Mouse (Mus musculus) G1E (cell line): Measurements from ENCODE around the gene Foxe1. TPM values are rescaled to one million over a fixed set of nuclear protein-coding genes. Genes with fewer than 3 reads are reported as not detected.

Experiments
- ATAC-seq: 2 replicates; pipeline ENCODE4 v1.8.0; 2016; ENCODE audit warnings: mild to moderate bottlenecking; ENCODE audit not compliant: insufficient number of reproducible peaks, poor library complexity, low FRiP score, severe bottlenecking; ENCODE audit errors: extremely low read depth
- DNase-seq: peaks from one replicate; pipeline ENCODE4 v3.0.0; 2012; ENCODE audit warnings: low spot score
- H3K27me3 ChIP-seq: 2 replicates; pipeline ENCODE4 v1.6.1; 2012; ENCODE audit warnings: mild to moderate bottlenecking, low read length, inconsistent platforms; ENCODE audit not compliant: insufficient read depth
- H3K36me3 ChIP-seq: replicated peaks from 2 replicates; pipeline ENCODE3; 2012; ENCODE audit warnings: mild to moderate bottlenecking, inconsistent platforms
- H3K4me1 ChIP-seq: 2 replicates; pipeline ENCODE4 v1.6.1; 2012; ENCODE audit warnings: low read depth, low read length, inconsistent platforms, mixed read lengths; ENCODE audit not compliant: insufficient read depth
- H3K4me3 ChIP-seq: 2 replicates; pipeline ENCODE4 v1.5.1; 2012; ENCODE audit warnings: low read depth, mild to moderate bottlenecking, inconsistent platforms, low read length, moderate library complexity, mixed read lengths
- H3K9me3 ChIP-seq: replicated peaks from 2 replicates; pipeline ENCODE4 v1.6.1; 2012; ENCODE audit warnings: inconsistent platforms
- CTCF ChIP-seq: IDR thresholded peaks from 2 replicates; pipeline ENCODE4 v1.5.1; 2012; ENCODE audit warnings: low read depth, low read length, inconsistent platforms, mixed read lengths
- GATA1 ChIP-seq: IDR thresholded peaks from 2 replicates; pipeline ENCODE4 v1.6.1; 2012; ENCODE audit warnings: borderline replicate concordance, low read length, inconsistent platforms, mixed read lengths
- GATA2 ChIP-seq: IDR thresholded peaks from 2 replicates; pipeline ENCODE4 v1.6.1; 2012; ENCODE audit warnings: low read depth, low read length, inconsistent platforms, borderline replicate concordance
- POLR2AphosphoS5 ChIP-seq: IDR thresholded peaks from 2 replicates; pipeline ENCODE4 v1.6.1; 2012; ENCODE audit warnings: low read depth, low read length, inconsistent platforms; ENCODE audit not compliant: insufficient replicate concordance
- TAL1 ChIP-seq: conservative IDR thresholded peaks from 2 replicates; pipeline ENCODE4 v1.6.1; 2012; ENCODE audit warnings: low read depth, low read length, inconsistent platforms, mixed read lengths
- polyA plus RNA-seq: library from polyadenylated mRNA; stranded (reverse); fragments of >175 nt; gene quantifications from 2 replicates; pipeline ENCODE4 v1.2.3, GENCODE M21; 2012
- total RNA-seq, 2 experiments: library from RNA; stranded (forward) in 1 of 2; stranded (reverse) in 1 of 2; fragments of 200-1000 nt in 1 of 2; fragments of >200 nt in 1 of 2; fragmentation: Nextera tagmentation in 1 of 2; gene quantifications; 2 replicates each; pipeline ENCODE4 v1.2.3; 2014 to 2017

The Foxe1 gene
- total and polyA plus RNA-seq, 3 experiments: not detected

DNA sequence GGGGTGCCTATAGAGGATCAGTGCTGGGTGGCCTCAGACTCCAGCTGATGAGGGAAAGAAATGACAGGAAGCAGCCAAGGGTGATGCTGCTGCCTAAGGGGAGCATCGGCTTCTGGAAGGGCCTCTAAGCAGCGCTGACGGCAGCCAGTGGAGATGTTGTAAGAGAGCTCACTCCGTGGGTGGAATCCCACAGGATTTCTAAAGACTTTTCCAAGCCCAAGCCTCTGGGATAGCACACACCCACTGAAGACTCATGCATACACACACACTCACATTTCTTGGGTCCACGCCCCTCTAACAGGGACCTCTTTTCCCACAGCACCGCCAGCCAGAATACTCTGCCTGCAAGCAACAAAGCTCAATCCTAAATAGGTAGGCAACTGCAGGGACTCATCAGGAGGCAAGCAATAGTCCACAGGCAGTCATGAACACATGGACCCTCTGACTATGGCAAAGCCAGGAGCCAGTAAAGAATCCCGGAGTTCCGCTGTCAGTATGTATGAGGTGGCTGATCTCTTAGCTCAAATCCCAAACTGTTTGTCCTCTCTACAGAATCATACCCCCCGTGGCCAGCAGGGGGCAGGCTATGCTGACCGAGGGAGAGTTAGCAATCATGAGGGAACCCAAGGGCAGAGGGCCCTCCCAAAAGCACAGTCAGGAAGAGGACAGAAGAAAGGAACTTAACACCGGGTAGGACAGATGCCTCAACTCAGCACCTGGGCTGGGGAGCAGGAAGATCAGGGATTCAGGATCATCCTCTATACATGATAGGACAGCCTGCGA is 13.1 kb downstream of the Foxe1 start:
- ATAC-seq (no peak), DNase-seq (peak; percentile 27)
- no peak overlapping the region for H3K4me3 ChIP-seq
- H3K27me3 ChIP-seq: peaks cover 11% of the 10 kb centered on the region
- H3K36me3 ChIP-seq: no peaks in the 10 kb centered on the region
- no peaks in the 10 kb centered on the region for H3K4me1 ChIP-seq
- H3K9me3 ChIP-seq: no peaks in the 10 kb centered on the region
- TF ChIP-seq GATA2 (no peak), CTCF (peak; percentile 61; the same call in 1 of the 2 replicates), POLR2AphosphoS5 (no peak), GATA1 (no peak), TAL1 (no peak)

DNA sequence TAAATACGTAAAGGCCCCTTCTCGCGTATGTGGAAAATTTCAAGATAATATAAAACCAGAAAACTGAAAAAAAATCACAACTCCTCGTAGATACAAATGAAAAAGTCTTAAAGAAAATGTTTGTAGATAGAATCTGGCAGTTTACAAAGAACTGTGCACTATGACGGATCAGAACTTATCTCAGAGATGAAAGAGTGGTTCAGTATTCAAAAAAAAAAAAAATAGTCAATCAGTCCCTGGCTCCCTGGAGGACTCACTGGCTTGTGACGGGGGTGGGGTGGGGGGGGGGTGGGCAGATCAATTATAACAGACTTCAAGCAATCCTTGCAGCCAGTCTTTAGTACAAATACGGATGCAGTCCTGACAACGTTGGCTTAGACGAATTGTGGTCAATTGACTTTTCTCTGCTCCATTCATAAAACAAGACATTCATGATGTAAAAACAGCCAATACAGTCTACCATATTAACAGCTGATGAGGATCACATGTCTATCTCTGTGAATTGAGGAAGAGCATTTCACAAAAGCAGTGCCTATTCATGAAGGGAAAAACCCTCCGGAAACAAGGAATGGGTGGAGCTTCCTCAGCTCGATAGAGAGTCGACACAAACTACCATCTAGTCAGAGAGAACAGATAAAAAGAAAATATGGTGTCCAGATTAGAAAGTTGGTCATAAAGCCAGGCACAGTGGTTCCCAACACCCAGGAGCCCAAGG is 16.3 kb downstream of the Foxe1 start:
- ATAC-seq (no peak), DNase-seq (no peak)

DNA sequence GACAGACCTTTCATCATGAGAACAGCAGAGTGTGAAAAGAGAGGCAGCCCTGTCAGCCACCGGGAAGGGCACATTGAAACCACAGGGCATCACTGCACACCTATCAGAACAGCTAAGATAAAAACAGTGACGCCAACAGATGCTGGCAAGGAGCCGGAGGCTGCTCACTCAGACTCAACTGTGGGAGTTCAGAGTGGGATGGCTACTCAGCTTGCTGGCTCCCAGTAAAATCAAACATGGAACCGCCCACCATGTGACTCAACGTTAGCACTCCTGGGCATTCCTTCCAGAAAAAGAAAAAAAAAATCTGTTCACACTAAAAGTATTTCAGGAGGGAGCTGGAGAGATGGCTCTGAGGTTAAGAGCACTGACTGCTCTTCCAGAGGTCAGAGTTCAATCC is 17.8 kb downstream of the Foxe1 start:
- no peaks in the 10 kb centered on the region for H3K4me1 ChIP-seq
- DNase-seq (no peak), ATAC-seq (no peak)
- TF ChIP-seq GATA1 (no peak), POLR2AphosphoS5 (no peak), TAL1 (no peak), CTCF (no peak)
- no peaks in the 10 kb centered on the region for H3K36me3 ChIP-seq
- H3K9me3 ChIP-seq: peaks cover 3% of the 10 kb centered on the region
- H3K4me3 ChIP-seq: no peak overlapping the region
- peaks cover 24% of the 10 kb centered on the region for H3K27me3 ChIP-seq

More for the DNA sequence above, 16.3 kb downstream of the Foxe1 start:
- Histone ChIP-seq H3K4me3 (no peak overlapping the region), H3K9me3 (peaks cover 3% of the 10 kb centered on the region), H3K36me3 (no peaks in the 10 kb centered on the region), H3K27me3 (peaks cover 12% of the 10 kb centered on the region), H3K4me1 (no peaks in the 10 kb centered on the region)
- TF ChIP-seq GATA2 (no peak), GATA1 (no peak), TAL1 (no peak)

DNA sequence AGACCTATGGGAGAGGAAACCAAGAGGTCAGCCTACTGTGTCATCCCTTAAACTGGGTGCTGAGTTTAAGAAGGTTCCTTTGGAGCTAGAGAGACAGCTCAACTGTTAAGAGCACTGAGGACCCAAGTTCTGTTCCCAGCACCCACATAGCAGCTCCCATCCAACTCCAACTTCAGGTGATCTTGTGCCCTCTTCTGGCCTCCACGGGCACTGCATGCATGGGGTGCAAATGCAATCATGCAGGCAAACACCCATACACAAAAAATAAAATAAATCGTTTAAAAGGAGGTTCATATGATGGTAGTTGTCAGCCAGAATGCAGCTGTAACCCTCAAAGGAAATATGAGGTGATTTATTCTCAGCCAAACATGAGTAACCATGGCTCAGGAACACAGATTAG is 21.0 kb downstream of the Foxe1 start:
- Histone ChIP-seq H3K36me3 (no peaks in the 10 kb centered on the region), H3K27me3 (peaks cover 36% of the 10 kb centered on the region), H3K4me3 (no peak overlapping the region), H3K9me3 (peaks cover 3% of the 10 kb centered on the region), H3K4me1 (no peaks in the 10 kb centered on the region; the same call in 1 of the 2 replicates)
- ATAC-seq: no peak
- DNase-seq: no peak
- no peak for TF ChIP-seq POLR2AphosphoS5
- no peak for TF ChIP-seq TAL1
- TF ChIP-seq GATA1: no peak
- TF ChIP-seq GATA2: no peak
- no peak for TF ChIP-seq CTCF

DNA sequence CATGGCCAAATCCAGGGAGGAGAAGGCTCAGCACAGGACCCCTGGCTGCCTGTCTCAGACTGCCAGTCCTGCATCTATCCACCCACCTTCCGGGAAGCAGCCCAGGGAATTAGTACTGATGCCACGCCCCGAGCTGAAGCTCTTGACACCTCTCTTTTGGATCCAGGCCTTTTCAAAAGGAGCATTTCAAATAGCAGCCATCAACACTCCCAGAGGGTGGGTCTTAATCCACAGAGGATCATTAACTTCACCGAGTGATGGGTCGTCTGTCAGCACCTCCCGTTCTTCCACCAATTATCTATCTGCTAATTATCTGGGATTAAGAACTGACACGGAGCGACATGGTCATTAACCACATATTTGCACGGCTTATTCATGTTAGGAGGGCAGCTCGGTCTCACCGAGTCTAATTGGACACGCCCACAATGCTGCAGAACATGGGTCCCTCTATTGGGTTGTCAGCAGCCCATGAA is 24.1 kb downstream of the Foxe1 start:
- Histone ChIP-seq H3K36me3 (no peaks in the 10 kb centered on the region), H3K27me3 (peaks cover 49% of the 10 kb centered on the region), H3K4me1 (peaks cover 3% of the 10 kb centered on the region), H3K4me3 (no peak overlapping the region), H3K9me3 (peaks cover 3% of the 10 kb centered on the region)
- DNase-seq (no peak), ATAC-seq (no peak)
- TF ChIP-seq POLR2AphosphoS5: no peak
- no peak for TF ChIP-seq CTCF
- TF ChIP-seq TAL1: no peak
- no peak for TF ChIP-seq GATA1
- no peak for TF ChIP-seq GATA2

DNA sequence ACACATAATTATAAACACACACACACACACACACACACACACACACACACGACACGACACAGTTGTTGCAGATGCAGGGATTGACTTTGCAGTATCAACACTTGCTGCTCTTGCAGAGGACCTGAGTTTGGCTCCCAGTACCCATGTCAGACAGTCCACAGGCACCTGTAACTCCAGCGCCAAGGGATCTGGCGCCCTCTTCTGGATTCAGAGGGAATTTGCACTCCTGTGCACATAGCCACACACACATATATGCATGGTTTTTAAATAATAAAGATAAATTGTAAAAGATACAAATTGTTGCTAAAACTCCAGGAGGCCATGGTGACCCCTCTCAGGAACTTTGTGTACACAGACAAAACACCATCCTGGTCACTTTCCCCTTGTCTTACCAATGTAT is 25.7 kb downstream of the Foxe1 start:
- ATAC-seq: no peak
- no peak for DNase-seq
- H3K27me3 ChIP-seq: peaks cover 44% of the 10 kb centered on the region

More for the DNA sequence above, 25.7 kb downstream of the Foxe1 start:
- Histone ChIP-seq H3K4me1 (peaks cover 3% of the 10 kb centered on the region), H3K4me3 (no peak overlapping the region), H3K36me3 (no peaks in the 10 kb centered on the region), H3K9me3 (peaks cover 3% of the 10 kb centered on the region)
- no peak for TF ChIP-seq GATA2
- TF ChIP-seq POLR2AphosphoS5: no peak
- no peak for TF ChIP-seq TAL1
- TF ChIP-seq GATA1: no peak
- TF ChIP-seq CTCF: peak; percentile 35; the same call in 1 of the 2 replicates
